Mouse (Mus musculus): ENCODE measurements around the gene Lrch1.

DNA sequence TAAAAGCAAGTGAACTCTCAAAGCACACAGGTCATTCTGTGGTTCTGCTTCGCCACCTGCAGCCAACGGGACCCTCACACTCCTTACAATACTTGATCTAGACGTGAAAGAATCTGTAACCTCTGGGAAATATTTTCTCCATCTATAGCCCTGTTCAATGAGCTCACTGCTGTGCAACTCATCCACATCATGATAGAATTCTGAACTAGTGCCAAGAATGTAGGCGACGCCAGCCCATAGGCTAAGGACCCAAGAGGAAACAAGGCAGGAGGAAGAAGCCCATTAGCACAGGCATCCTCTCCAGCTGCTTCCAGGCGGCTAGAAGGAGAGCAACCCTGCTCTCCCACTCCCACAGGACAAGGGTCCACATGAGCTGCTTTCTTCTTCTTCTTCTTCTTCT lies 98.7 kb downstream of the Lrch1 start:
- TF ChIP-seq POLR2A (IDR thresholded peaks at IDR 0.05; ENCODE audit: insufficient read depth, low read depth, low read length) = no peak
- no peak for TF ChIP-seq CTCF (IDR thresholded peaks at IDR 0.05)
